Mouse (Mus musculus): Measurements from ENCODE around the gene Dhx34. TPM values are rescaled to one million over a fixed set of nuclear protein-coding genes. Genes with fewer than 3 reads are reported as not detected.
A peak's percentile ranks its signal among the peaks of the same experiment; 100 is the strongest.

Dhx34 gene
- total and polyA plus RNA-seq, 2 experiments from 2014 or later: 6.1 to 19.8 TPM

- H3K4me3 ChIP-seq (ENCODE audit: low read depth, low read length): no peak overlapping the region
- ATAC-seq (ENCODE audit: insufficient read depth, low read depth): no peak
- H3K27ac ChIP-seq (ENCODE audit: low read depth): no peak overlapping the region
- no peak overlapping the region for H3K4me2 ChIP-seq (ENCODE audit: low read depth, low read length)
- TF ChIP-seq CTCF (IDR thresholded peaks at IDR 0.05; ENCODE audit: low read depth) (no peak), EP300 (IDR thresholded peaks at IDR 0.05; ENCODE audit: low read depth) (no peak)
- peaks cover 50% of the 10 kb centered on the region for H3K36me3 ChIP-seq (replicated peaks; ENCODE audit: control insufficient read depth, insufficient read depth, low read length)
- no peak overlapping the region for H3K9ac ChIP-seq (replicated peaks; ENCODE audit: low read depth, low read length)
- no peaks in the 10 kb centered on the region for H3K4me1 ChIP-seq (ENCODE audit: control insufficient read depth, insufficient read depth)
- no peaks in the 10 kb centered on the region for H3K9me3 ChIP-seq (replicated peaks; ENCODE audit: control insufficient read depth, low read length)
- no peaks in the 10 kb centered on the region for H3K27me3 ChIP-seq (ENCODE audit: control insufficient read depth, insufficient read depth, low read length)
- 91% methylated on average over 13 of the region's 13 CpGs for WGBS
- no peak for DNase-seq (ENCODE audit: low spot score)
Observed at GRCm38 (mm10) chr7:16203505-16203903, 18.3 kb downstream of the Dhx34 start.

GRCm38 (mm10) chr7:16202756-16203504 lies 18.9 kb downstream of the Dhx34 start:
- no peaks in the 10 kb centered on the region for H3K27me3 ChIP-seq (ENCODE audit: control insufficient read depth, insufficient read depth, low read length)
- 81% methylated on average over 15 of the region's 15 CpGs for WGBS
- peaks cover 56% of the 10 kb centered on the region for H3K36me3 ChIP-seq (replicated peaks; ENCODE audit: control insufficient read depth, insufficient read depth, low read length)

GRCm38 (mm10) chr7:16201136-16201535 lies 20.7 kb downstream of the Dhx34 start:
- no peak overlapping the region for H3K4me2 ChIP-seq (ENCODE audit: low read depth, low read length)
- WGBS: 74% methylated on average over 6 of the region's 6 CpGs

More at GRCm38 (mm10) chr7:16202756-16203504, 18.9 kb downstream of the Dhx34 start:
- DNase-seq (ENCODE audit: low spot score) (no peak), ATAC-seq (ENCODE audit: insufficient read depth, low read depth) (no peak)
- Histone ChIP-seq H3K27ac (ENCODE audit: low read depth) (no peak overlapping the region), H3K4me3 (ENCODE audit: low read depth, low read length) (no peak overlapping the region), H3K9ac (replicated peaks; ENCODE audit: low read depth, low read length) (no peak overlapping the region), H3K4me2 (ENCODE audit: low read depth, low read length) (no peak overlapping the region), H3K9me3 (replicated peaks; ENCODE audit: control insufficient read depth, low read length) (no peaks in the 10 kb centered on the region), H3K4me1 (ENCODE audit: control insufficient read depth, insufficient read depth) (no peaks in the 10 kb centered on the region)
- TF ChIP-seq CTCF (IDR thresholded peaks at IDR 0.05; ENCODE audit: low read depth) (no peak), EP300 (IDR thresholded peaks at IDR 0.05; ENCODE audit: low read depth) (no peak)

GRCm38 (mm10) chr7:16198540-16198939 lies 23.3 kb downstream of the Dhx34 start:
- H3K36me3 ChIP-seq (replicated peaks; ENCODE audit: control insufficient read depth, insufficient read depth, low read length): peaks cover 44% of the 10 kb centered on the region

More at GRCm38 (mm10) chr7:16201136-16201535, 20.7 kb downstream of the Dhx34 start:
- H3K9ac ChIP-seq (replicated peaks; ENCODE audit: low read depth, low read length): no peak overlapping the region
- peaks cover 56% of the 10 kb centered on the region for H3K36me3 ChIP-seq (replicated peaks; ENCODE audit: control insufficient read depth, insufficient read depth, low read length)
- TF ChIP-seq EP300 (IDR thresholded peaks at IDR 0.05; ENCODE audit: low read depth) (no peak), CTCF (IDR thresholded peaks at IDR 0.05; ENCODE audit: low read depth) (no peak)
- H3K27ac ChIP-seq (ENCODE audit: low read depth): no peak overlapping the region
- no peaks in the 10 kb centered on the region for H3K4me1 ChIP-seq (ENCODE audit: control insufficient read depth, insufficient read depth)
- H3K9me3 ChIP-seq (replicated peaks; ENCODE audit: control insufficient read depth, low read length): no peaks in the 10 kb centered on the region
- no peak for DNase-seq (ENCODE audit: low spot score)
- no peak overlapping the region for H3K4me3 ChIP-seq (ENCODE audit: low read depth, low read length)
- no peaks in the 10 kb centered on the region for H3K27me3 ChIP-seq (ENCODE audit: control insufficient read depth, insufficient read depth, low read length)
- no peak for ATAC-seq (ENCODE audit: insufficient read depth, low read depth)

GRCm38 (mm10) chr7:16197166-16197565 lies 24.7 kb downstream of the Dhx34 start:
- no peak overlapping the region for H3K4me3 ChIP-seq (ENCODE audit: low read depth, low read length)
- TF ChIP-seq EP300 (IDR thresholded peaks at IDR 0.05; ENCODE audit: low read depth) (no peak), CTCF (IDR thresholded peaks at IDR 0.05; ENCODE audit: low read depth) (no peak)
- ATAC-seq (ENCODE audit: insufficient read depth, low read depth) (no peak), DNase-seq (ENCODE audit: low spot score) (no peak)
- no peak overlapping the region for H3K9ac ChIP-seq (replicated peaks; ENCODE audit: low read depth, low read length)
- no peaks in the 10 kb centered on the region for H3K9me3 ChIP-seq (replicated peaks; ENCODE audit: control insufficient read depth, low read length)
- peaks cover 37% of the 10 kb centered on the region for H3K36me3 ChIP-seq (replicated peaks; ENCODE audit: control insufficient read depth, insufficient read depth, low read length)
- no peaks in the 10 kb centered on the region for H3K27me3 ChIP-seq (ENCODE audit: control insufficient read depth, insufficient read depth, low read length)
- 67% methylated on average over 5 of the region's 5 CpGs for WGBS
- no peak overlapping the region for H3K4me2 ChIP-seq (ENCODE audit: low read depth, low read length)
- H3K27ac ChIP-seq (ENCODE audit: low read depth): peak overlapping the region; percentile 7; the same call in 1 of the 2 replicates
- H3K4me1 ChIP-seq (ENCODE audit: control insufficient read depth, insufficient read depth): no peaks in the 10 kb centered on the region

More at GRCm38 (mm10) chr7:16198540-16198939, 23.3 kb downstream of the Dhx34 start:
- Histone ChIP-seq H3K4me3 (ENCODE audit: low read depth, low read length) (no peak overlapping the region), H3K4me2 (ENCODE audit: low read depth, low read length) (no peak overlapping the region), H3K27ac (ENCODE audit: low read depth) (no peak overlapping the region), H3K4me1 (ENCODE audit: control insufficient read depth, insufficient read depth) (no peaks in the 10 kb centered on the region), H3K27me3 (ENCODE audit: control insufficient read depth, insufficient read depth, low read length) (no peaks in the 10 kb centered on the region), H3K9me3 (replicated peaks; ENCODE audit: control insufficient read depth, low read length) (no peaks in the 10 kb centered on the region), H3K9ac (replicated peaks; ENCODE audit: low read depth, low read length) (no peak overlapping the region)
- DNase-seq (ENCODE audit: low spot score) (no peak), ATAC-seq (ENCODE audit: insufficient read depth, low read depth) (no peak)
- WGBS: 76% methylated on average over 11 of the region's 11 CpGs
- no peak for TF ChIP-seq CTCF (IDR thresholded peaks at IDR 0.05; ENCODE audit: low read depth)
- TF ChIP-seq EP300 (IDR thresholded peaks at IDR 0.05; ENCODE audit: low read depth): no peak
